Mouse (Mus musculus) frontal cortex, postnatal 25 days (tissue): Measurements from ENCODE around the gene Abhd2.
A peak's percentile ranks its signal among the peaks of the same experiment; 100 is the strongest.

Experiments used
- DNase-seq, 2 experiments: peaks; one replicate each; pipeline ENCODE4 v3.0.0; 2022; ENCODE audit warnings: low spot score in 2 of 2

Abhd2 gene

GRCm38 (mm10) chr7:79318110-79318801 is 45.3 kb downstream of the Abhd2 start:
- DNase-seq: no peak

GRCm38 (mm10) chr7:79323855-79324254 is 50.9 kb downstream of the Abhd2 start:
- DNase-seq: no peak

GRCm38 (mm10) chr7:79328769-79329168 is 55.8 kb downstream of the Abhd2 start:
- no peak for DNase-seq

GRCm38 (mm10) chr7:79331197-79331596 is 58.2 kb downstream of the Abhd2 start:
- no peak for DNase-seq

GRCm38 (mm10) chr7:79333419-79333818 is 60.4 kb downstream of the Abhd2 start:
- no peak for DNase-seq

- no peak for DNase-seq
Observed at GRCm38 (mm10) chr7:79336362-79336910, 63.4 kb downstream of the Abhd2 start.

DNA sequence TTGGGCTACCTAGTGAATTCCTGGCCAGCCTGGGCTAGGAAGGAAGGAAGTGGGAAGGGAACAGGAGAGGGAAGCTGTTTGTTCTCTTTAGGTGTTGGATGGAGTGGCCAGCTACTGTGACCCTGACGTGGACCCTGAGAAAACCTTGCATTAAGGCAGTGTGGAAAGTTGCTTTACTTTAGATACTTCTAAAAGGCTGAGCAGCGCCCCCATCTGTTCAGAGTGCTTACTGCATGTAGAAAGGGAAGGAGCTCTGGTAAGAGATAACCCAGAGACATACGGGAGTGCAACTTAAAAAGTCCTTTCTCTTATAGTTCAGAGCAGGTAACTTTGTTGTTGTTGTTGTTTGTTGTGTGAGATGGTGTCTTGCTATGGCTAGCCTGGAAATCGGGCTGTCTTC is 72.9 kb downstream of the Abhd2 start:
- peak in 1 of 2 experiments; percentile 55 for DNase-seq

GRCm38 (mm10) chr7:79346555-79347075 is 73.6 kb downstream of the Abhd2 start:
- no peak for DNase-seq

DNA sequence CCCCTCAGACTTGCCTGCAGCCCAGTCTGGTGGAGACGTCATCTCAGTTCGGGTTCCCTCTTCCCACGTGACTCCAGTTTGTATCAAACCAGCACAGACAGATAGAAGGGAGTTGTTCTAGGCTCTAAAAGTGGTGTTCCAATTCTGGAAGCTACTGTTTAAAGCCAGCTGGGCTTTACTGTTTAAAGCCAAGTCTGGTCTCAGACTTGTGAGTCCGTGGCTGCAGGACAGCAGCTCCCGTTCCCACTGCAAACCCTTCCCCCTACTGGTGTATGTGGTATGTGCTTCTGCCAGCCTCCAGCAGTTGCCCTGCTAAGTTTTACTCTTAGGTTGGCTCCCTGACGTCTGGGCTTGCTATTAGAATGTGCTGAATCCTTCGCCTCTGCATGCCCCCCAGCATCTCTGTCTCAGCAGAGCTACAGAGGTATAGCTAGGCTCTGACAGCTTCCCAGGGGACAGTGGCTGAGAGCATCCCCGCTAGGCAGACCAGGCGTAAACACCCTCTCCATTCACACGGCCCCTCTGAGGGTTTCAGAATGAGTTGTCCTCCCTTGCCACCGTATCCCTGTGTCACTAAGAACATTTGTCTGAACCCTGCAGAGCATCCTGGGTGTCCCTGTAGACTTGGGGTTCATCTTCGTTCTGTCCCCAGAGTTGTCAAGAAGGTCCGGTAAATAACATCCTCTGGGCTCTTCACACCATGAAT is 74.3 kb downstream of the Abhd2 start:
- DNase-seq: no peak

DNA sequence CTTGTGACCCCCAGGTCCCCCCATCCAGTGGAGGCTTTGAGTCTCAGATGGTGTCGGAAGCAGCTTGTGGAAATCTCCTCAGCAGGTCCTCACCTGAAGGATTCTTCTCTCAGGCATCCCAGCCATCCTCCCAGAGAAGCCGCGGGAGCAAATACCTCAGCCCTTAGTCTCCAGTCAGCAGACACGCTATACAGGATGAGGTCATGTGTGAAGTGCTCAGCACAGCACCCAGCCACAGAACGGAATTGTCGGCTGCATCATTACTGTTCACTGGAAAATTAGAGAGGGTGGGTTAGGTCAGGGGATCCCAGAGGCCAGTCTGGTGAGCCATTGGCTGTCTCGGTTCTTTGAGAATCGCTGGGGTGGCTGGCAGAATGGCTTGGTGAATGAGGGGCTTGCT is 75.8 kb downstream of the Abhd2 start:
- no peak for DNase-seq

DNA sequence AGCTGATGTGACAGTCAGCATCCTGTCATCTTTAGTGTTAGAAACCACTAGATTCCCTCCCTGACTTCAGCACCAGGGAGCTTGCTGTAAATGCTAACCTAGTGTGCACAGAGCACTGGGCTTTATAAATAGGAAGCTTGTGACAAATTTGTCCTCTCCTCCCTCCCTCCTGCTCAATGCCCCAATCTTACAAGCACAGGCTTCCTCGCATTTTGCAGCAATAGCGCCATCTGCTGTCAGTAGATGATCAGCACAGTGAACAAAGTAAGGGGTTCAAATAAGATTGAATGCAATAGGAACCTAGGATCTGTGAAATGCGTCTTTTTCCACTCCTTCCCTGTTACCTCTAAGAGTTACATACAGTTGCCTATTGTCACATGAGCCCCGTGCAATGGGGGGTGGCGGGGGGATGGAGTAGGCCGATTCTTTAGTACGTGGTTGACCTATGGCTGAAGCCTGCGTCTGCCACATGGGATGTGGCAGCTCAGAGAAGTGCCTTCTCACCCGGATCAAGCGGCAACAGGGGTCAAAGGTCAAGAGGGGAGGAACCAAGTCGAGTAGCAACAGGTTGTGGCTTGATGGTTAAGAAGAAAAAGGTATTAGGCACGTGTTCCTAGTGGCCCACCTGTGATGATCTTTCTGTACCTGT is 76.9 kb downstream of the Abhd2 start:
- DNase-seq: peak; percentile 60 to 71

DNA sequence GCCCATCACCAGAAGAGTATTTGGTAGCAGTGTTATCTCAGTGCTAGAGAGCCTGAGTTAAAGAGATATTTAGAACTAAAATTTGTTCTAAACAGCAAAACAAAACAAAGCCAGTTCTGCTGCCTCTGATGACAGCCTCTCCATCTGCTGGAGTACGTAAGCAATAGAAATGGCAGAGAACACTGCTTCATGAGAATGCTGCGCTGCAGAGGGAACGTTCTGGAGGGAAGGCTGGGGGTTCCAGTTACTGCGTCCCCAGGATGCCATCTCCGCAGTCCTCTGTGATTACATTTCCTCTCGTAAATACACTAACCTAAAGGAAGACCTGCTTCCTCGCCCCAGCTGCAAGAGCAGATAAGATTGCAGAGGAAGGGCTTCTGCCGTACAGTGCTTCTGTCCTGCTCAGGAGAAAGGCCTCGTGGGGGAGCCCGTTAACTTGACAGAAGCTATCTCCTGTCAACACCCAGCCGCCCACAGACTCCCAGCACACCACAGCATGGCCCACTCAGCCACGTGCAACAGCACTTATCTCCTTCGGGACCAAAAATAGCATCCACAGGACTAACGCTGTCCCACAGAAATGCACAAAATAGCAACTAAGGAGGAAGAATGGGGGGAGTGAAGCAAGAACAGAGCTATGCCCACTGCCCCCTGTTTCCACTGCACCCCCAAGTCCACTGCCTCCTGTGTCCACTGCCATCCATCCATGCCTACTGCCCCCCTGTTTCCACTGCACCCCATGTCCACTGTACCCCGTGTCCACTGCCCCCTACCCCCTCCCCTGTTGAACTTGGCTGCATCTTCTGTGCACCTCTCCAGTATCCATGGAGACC is 85.6 kb downstream of the Abhd2 start:
- peak; percentile 53 to 71 for DNase-seq

- DNase-seq: no peak
Observed at GRCm38 (mm10) chr7:79359183-79359435, 86.1 kb downstream of the Abhd2 start.

DNA sequence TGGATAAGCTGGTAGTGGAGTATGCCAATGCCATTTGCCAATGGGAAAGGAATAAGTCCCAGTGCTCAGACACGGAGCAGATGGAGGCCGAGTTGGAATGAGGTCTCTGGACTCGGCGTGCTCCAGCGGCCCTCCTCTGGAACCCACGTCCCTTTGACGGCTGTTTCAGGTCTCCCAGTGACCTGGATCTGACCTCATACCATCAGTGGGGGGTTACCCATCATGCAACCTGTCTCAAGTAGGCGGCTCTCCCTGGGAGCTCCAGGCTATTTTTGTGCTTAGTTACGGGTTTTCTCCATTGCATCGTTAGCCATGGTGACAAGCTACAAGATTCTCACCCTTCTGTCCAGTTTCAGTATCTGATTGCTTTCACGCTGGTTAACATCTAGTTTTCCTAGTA is 87.1 kb downstream of the Abhd2 start:
- DNase-seq: no peak

GRCm38 (mm10) chr7:79362208-79362607 is 89.2 kb downstream of the Abhd2 start:
- DNase-seq: no peak

DNA sequence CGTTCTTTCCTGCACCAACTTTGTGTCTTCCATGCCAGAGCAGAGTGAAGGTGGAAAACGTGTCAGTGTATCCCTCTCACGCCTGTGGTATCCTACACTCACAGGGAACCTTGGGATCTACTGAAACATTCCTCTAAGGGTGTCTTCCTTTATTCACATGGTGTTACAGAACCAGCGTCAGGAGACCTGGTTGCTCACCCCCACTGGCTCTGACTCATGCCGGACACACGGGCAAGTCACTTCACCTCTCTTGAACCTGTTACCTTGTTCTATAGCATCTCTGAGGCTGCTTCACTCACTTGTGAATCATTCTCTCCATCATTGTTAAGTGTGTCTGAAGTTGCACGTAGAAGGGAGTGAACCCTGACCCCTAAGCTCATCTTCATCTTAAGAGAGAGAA is 89.8 kb downstream of the Abhd2 start:
- no peak for DNase-seq

DNA sequence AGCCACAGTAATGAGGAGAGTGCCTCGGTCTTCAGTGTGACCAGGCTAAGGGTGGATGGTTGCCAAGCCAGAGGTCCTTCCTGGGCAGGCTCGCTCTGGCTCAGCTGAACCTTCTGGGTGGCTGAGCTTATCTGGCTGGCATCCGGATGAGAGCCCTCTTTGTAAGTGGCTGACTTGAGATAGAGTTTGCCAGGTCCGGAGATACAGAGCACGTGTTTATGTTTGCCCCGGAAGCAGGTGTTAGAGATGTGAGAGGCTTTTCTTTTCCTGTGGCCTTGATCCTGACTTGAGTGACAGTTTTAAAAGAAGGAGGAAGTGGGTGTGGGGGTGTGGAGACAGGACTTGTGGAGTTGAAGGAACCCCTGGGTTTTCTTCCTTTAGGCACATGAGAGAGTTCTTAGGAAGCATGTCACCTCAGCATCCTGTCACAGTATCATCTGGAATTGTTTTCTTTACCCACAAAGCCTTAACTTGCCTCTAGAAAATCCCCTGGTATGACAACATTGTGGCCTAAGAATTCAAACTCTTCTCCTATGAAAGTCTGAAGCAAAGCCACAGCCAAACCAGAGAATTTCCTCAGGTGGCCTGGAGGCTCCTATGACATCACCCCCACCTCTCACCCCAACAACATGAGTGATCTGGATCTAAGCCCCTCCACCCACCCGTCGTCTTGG is 90.5 kb downstream of the Abhd2 start:
- DNase-seq: no peak

DNA sequence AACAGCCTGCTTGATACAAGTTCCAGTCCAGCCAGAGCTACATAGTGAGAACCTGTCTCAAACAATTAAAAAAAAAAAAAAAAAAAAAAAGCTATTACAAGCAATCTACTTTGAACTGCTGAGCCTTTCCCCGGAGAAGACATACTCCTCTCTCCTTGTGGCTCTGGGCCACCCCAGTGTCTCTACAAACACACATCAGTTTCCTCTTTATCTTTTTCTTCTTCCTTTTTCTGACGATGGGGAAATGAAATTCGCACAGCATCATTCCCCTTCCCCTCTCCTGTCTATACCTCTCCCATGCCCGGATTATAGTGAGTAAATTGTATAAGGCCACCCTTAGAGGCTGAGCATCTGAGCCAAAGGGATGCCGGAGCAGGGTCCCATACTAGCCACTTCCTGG is 95.7 kb downstream of the Abhd2 start:
- DNase-seq: no peak

DNA sequence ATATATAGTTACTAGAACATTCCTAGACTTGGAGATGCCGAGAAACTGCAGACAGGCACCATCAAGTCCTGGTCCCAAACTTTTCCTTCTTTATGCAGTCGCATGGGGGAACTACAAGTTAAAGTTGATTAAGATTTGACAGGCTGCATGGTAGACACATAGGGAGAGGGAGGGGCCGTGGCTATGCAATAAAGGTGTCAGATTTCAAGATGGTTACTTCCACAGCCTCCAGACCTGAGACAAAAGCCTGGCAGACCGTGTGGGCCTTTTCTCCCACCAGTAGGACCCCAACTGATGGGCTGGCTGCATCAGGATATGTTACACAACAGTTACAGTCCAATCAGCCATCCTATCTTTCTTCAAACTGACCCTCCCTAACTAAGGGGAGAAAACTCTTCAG is 96.4 kb downstream of the Abhd2 start:
- DNase-seq: no peak

- peak in 1 of 2 experiments; percentile 68 for DNase-seq
Observed at GRCm38 (mm10) chr7:79371321-79371879, 98.4 kb downstream of the Abhd2 start.

DNA sequence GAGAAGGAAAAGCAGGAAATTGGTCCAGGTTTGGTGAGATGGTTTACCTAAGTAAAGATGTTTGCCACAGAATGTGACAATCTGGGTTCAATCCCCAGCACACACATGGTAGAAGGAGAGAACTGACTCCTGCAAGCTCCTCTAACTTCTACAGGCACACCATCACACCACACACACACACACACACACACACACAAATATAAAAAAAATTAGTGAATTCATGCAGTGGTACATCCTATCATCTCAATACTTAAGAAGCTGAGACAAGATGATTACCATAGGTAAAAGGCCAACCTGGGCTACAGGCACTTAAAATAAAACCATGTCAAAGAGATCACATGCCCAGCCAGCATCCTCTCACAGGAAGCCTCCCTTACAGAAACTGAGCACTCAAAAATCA is 101.0 kb downstream of the Abhd2 start:
- no peak for DNase-seq
